ENCODE assay signal across 10 mouse cellular contexts in the genomic region with DNA sequence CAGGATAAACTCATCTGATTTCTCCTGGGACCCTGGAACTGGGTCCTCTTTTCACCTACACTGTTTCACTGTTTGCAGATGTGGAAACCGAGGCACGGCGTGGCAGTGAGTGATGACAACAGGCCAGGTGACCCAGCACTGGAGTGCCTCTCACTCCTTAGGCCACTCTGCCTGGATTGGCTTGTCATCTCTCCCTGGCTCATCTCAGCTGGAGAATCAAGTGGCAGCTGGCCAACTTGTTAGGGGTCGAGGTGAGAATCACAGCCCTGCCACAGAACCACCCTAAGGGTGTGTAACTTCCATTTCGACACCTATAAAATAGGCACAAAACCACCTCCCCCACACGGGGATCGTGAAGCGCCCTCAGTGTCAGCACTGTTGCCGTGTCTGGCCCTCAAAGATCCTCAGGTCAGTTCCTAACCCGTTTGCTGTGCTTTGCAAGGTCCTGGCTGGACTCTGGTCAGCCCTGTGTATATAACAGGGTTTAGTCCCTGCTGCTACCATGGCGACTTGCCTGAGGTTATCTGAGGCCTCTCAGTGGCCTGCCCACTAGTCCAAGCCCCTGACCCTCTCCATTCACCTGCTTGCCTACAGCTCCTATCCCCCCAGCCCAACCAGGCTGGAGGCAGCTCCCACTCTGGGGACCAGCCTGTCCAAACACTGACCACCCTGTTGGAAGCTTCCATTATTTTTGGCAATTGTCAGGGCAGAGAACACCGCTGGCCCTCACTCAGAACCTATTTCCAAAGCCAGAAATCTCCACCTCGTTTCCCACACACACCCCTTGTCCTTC. TPM values are rescaled to one million over a fixed set of nuclear protein-coding genes. Genes with fewer than 3 reads are reported as not detected.
DNase-seq lines count a peak whose midpoint lies in the region; ATAC-seq and TF ChIP-seq lines count a peak whose summit lies in the region.
"Had no signal": no experiment of that assay in that cellular context is flagged by ENCODE, and none has a peak within 500 bp of the region (broad histone marks: within the 10 kb centered on the region; RNA-seq: fewer than 3 reads in every experiment).

No protein-coding gene starts in this region.

- H3K27me3 ChIP-seq in kidney, postnatal 0 days (ENCODE audit: insufficient read depth, low read length): no peaks in the 10 kb centered on the region
- H3K27me3 ChIP-seq in kidney, embryonic 14.5 days (ENCODE audit: control insufficient read depth, insufficient read depth, low read length): no peaks in the 10 kb centered on the region
- H3K27me3 ChIP-seq in heart, adult 2 months (ENCODE audit: control insufficient read depth, insufficient read depth, low read length): no peaks in the 10 kb centered on the region
- H3K27me3 ChIP-seq in limb, embryonic 13.5 days: no peaks in the 10 kb centered on the region
- H3K27me3 ChIP-seq: hindbrain, embryonic 15.5 days had no signal

- no peaks in the 10 kb centered on the region for H3K36me3 ChIP-seq in kidney, postnatal 0 days (ENCODE audit: insufficient read depth, low read length)
- H3K36me3 ChIP-seq in kidney, embryonic 14.5 days (ENCODE audit: control insufficient read depth, insufficient read depth, low read length): no peaks in the 10 kb centered on the region; the same call in 1 of the 2 replicates
- H3K36me3 ChIP-seq in heart, adult 2 months (ENCODE audit: control insufficient read depth, insufficient read depth, low read length): peaks cover 14% of the 10 kb centered on the region; the same call in 1 of the 2 replicates
- H3K36me3 ChIP-seq in limb, embryonic 13.5 days: peaks cover 8% of the 10 kb centered on the region; the same call in 1 of the 2 replicates
- H3K36me3 ChIP-seq: hindbrain, embryonic 15.5 days had no signal

- TF ChIP-seq CTCF in kidney, postnatal 0 days (IDR thresholded peaks at IDR 0.05; ENCODE audit: low read depth): no peak
- TF ChIP-seq CTCF in heart, adult 2 months (IDR thresholded peaks at IDR 0.05): no peak

- DNase-seq in kidney, postnatal 0 days (ENCODE audit: low spot score): no peak
- DNase-seq in heart, adult 2 months: peak; percentile 70 to 81
- peak; percentile 75 for DNase-seq in skeletal muscle tissue, adult 2 months (ENCODE audit: low read depth, low spot score)
- DNase-seq in spleen, adult 18-20 months: no peak
- no peak for DNase-seq in c-Kit-positive CD71-positive TER-119-positive erythroid progenitor cells, embryonic 14.5 days (ENCODE audit: low spot score)

- ATAC-seq in kidney, postnatal 0 days (replicated peaks; ENCODE audit: low FRiP score, low read depth): no peak
- no peak for ATAC-seq in kidney, embryonic 14.5 days (ENCODE audit: low FRiP score, low TSS enrichment)
- ATAC-seq in limb, embryonic 13.5 days (ENCODE audit: low FRiP score, low read depth): no peak
- no peak for ATAC-seq in megakaryocyte-erythroid progenitor cell, adult 5-6 weeks (replicated peaks; ENCODE audit: low FRiP score, low TSS enrichment, poor library complexity, severe bottlenecking)

- H3K9ac ChIP-seq in kidney, postnatal 0 days (ENCODE audit: low read depth, low read length): no peak overlapping the region
- no peak overlapping the region for H3K9ac ChIP-seq in kidney, embryonic 14.5 days (ENCODE audit: low read depth, low read length)
- peak overlapping the region; percentile 48 for H3K9ac ChIP-seq in heart, adult 2 months (ENCODE audit: low read depth, low read length)
- no peak overlapping the region for H3K9ac ChIP-seq in limb, embryonic 13.5 days
- H3K9ac ChIP-seq: hindbrain, embryonic 15.5 days had no signal

- H3K4me1 ChIP-seq in kidney, postnatal 0 days (replicated peaks; ENCODE audit: insufficient read depth, low read length): peaks cover 20% of the 10 kb centered on the region
- peaks cover 51% of the 10 kb centered on the region for H3K4me1 ChIP-seq in kidney, embryonic 14.5 days (ENCODE audit: control insufficient read depth, insufficient read depth, low read length)
- peaks cover 59% of the 10 kb centered on the region for H3K4me1 ChIP-seq in heart, adult 2 months (ENCODE audit: control insufficient read depth, insufficient read depth, low read length)
- H3K4me1 ChIP-seq in limb, embryonic 13.5 days: peaks cover 60% of the 10 kb centered on the region
- H3K4me1 ChIP-seq: megakaryocyte, embryonic 14.5 days had no signal

- WGBS in kidney, postnatal 0 days: 40% methylated on average over 13 of the region's 13 CpGs
- WGBS in kidney, embryonic 14.5 days: 32% methylated on average over 13 of the region's 13 CpGs
- 24% methylated on average over 13 of the region's 13 CpGs for WGBS in heart, adult 2 months
- WGBS in limb, embryonic 13.5 days: 44% methylated on average over 13 of the region's 13 CpGs

- intact Hi-C loops in heart, adult 2 months (cut with DNase I): no loop called here

- no peak for TF ChIP-seq POLR2A in heart, adult 2 months (IDR thresholded peaks at IDR 0.05; ENCODE audit: insufficient read depth, low read depth, low read length)

- H3K4me2 ChIP-seq in kidney, postnatal 0 days (ENCODE audit: low read length): no peak overlapping the region
- H3K4me2 ChIP-seq in kidney, embryonic 14.5 days (replicated peaks; ENCODE audit: low read depth, low read length): no peak overlapping the region
- H3K4me2 ChIP-seq in limb, embryonic 13.5 days (replicated peaks): peak overlapping the region; percentile 19; the same call in 1 of the 2 replicates
- H3K4me2 ChIP-seq: hindbrain, embryonic 15.5 days had no signal

- no peak; the same call in 1 of the 2 replicates for TF ChIP-seq EP300 in heart, adult 2 months (IDR thresholded peaks at IDR 0.05; ENCODE audit: insufficient read depth, low read depth, low read length)

- no peak overlapping the region for H3K4me3 ChIP-seq in kidney, postnatal 0 days (replicated peaks; ENCODE audit: low read depth, low read length)
- H3K4me3 ChIP-seq in kidney, embryonic 14.5 days (ENCODE audit: low read length): no peak overlapping the region
- peak overlapping the region; percentile 4; the same call in 1 of the 2 replicates for H3K4me3 ChIP-seq in heart, adult 2 months
- no peak overlapping the region for H3K4me3 ChIP-seq in limb, embryonic 13.5 days
- H3K4me3 ChIP-seq: hindbrain, embryonic 15.5 days; megakaryocyte, embryonic 14.5 days had no signal

- peak overlapping the region; percentile 1; the same call in 1 of the 2 replicates for H3K27ac ChIP-seq in kidney, postnatal 0 days
- H3K27ac ChIP-seq in kidney, embryonic 14.5 days (ENCODE audit: low read depth, low read length): no peak overlapping the region
- H3K27ac ChIP-seq in heart, adult 2 months: peak overlapping the region; percentile 84
- H3K27ac ChIP-seq in limb, embryonic 13.5 days: no peak overlapping the region
- H3K27ac ChIP-seq: hindbrain, embryonic 15.5 days had no signal

- no peaks in the 10 kb centered on the region; the same call in none of the 2 replicates for H3K79me2 ChIP-seq in heart, adult 2 months (replicated peaks; ENCODE audit: control insufficient read depth, insufficient read depth, low read length)

- no peaks in the 10 kb centered on the region for H3K9me3 ChIP-seq in kidney, postnatal 0 days (replicated peaks; ENCODE audit: low read length)
- H3K9me3 ChIP-seq in kidney, embryonic 14.5 days (ENCODE audit: control insufficient read depth, low read length): no peaks in the 10 kb centered on the region
- H3K9me3 ChIP-seq in limb, embryonic 13.5 days: peaks cover 5% of the 10 kb centered on the region; the same call in 1 of the 2 replicates
- H3K9me3 ChIP-seq: hindbrain, embryonic 15.5 days had no signal

RNA-seq across cellular contexts. Expression of a gene that starts 6.3 kb away (rescaled TPM):
- polyA plus RNA-seq in kidney, postnatal 0 days (2015; fragmentation: Nextera tagmentation; extraction: Ambion mirVana): 4.1 TPM in 2 replicates
- polyA plus RNA-seq in kidney, embryonic 14.5 days (2014; fragmentation: Nextera tagmentation; extraction: Ambion mirVana): 8.7 and 9.6 TPM in 2 replicates
- total RNA-seq in heart, adult 2 months (2021): 10 to 100 TPM; 52.3 to 53.2 TPM
- 36.1 and 40.3 TPM in 2 replicates for polyA plus RNA-seq in heart, adult 2 months (2012; rRNA removed)
- polyA plus RNA-seq in limb, embryonic 13.5 days (2015; fragmentation: Nextera tagmentation; extraction: Ambion mirVana): 8.9 and 10.1 TPM in 2 replicates
- 0.55 and 0.96 TPM in 2 replicates for total RNA-seq in megakaryocyte-erythroid progenitor cell, adult 5-6 weeks (2014; fragmentation: Nextera tagmentation)
- 0.34 and 1.0 TPM in 2 replicates for total RNA-seq in megakaryocyte-erythroid progenitor cell, adult 5-6 weeks (2017)

Comparison
In these comparisons a context has a peak if more than half of its experiments do, and no peak if none do; other contexts are left out.
1. H3K27ac ChIP-seq: peak in kidney, postnatal 0 days (single experiment) and heart, adult 2 months (single experiment); none in kidney, embryonic 14.5 days (single experiment) and limb, embryonic 13.5 days (single experiment).
2. DNase-seq: peak in heart, adult 2 months (2 of 2) and skeletal muscle tissue, adult 2 months (single experiment); none in kidney, postnatal 0 days (single experiment), spleen, adult 18-20 months (0 of 2) and c-Kit-positive CD71-positive TER-119-positive erythroid progenitor cells, embryonic 14.5 days (single experiment).